Mouse (Mus musculus) lung, postnatal 25 days (tissue): ENCODE data around the gene H2-DMa.
A peak's percentile ranks its signal among the peaks of the same experiment; 100 is the strongest.

ENCODE experiments used
- DNase-seq: peaks from one replicate; pipeline ENCODE4 v3.0.0; 2022; ENCODE audit warnings: low spot score

H2-DMa gene

DNA sequence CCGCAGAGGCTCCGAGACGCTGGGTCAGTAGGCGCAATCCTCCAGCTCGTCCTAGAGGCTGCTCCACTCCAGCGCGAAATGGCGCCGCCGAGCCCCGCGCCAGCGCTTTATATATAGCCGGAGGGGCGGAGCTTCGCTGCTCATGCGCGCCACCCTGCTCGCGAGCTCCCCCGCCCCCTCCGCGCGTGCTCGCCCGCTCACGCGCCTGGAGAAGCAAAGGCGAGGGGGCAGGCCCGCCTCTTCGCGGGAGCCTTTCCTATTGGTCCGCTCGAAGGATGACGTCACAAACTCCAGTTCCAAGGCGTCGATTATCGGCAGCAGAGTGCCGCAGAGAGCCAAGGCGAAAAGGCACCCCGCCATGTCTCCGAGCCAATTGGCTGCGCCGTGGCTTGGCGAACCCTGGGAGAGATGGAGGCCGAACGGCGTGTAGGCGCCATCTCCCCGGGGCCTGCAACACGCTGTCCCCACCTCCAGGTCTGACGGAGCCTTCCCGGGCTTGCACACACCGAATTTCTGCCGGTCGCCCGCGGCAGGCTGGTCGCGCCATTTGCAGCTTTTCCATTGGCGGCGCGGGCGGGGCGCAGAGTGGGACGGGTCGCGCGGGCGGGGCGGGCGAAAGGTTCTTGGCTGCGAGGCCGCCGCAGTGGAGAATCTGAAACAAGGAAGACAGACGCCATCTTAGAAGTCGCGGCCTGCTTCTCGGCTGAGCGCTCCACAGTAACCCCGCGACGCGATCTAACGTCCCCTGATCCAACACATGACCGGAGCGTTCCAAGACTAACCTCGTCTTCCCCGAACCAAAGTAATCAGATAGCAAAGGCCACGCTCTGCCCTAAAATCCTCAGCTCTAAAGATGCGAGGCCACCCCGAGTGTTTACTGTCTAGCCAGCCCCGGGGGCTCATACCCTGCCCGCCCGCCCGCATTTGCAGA, at the start of gene H2-DMa:
Gene H2-DMa (plus strand): TSS at position 293 of the 931 bp plus-strand sequence.
- peak; percentile 99 for DNase-seq

DNA sequence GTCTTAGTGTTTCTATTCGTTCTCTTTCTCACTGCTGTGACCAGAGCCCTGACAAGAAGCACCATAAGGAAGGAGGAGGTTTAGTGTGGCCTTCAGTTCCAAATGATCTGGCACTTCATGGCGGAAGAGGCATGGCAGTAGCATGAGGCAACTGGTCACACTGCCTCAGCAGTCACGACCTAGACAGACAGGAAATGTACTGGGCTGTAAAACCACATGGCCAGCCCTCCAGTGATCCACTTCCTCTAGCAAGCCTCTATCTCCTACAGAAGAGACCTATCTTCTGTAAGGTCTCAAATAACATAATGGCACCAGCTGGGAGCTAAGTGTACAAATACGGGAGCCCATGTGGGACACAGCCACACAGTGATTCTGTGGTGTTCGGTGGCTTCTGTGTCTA, 47.2 kb upstream of the H2-DMa start:
- DNase-seq = no peak

DNA sequence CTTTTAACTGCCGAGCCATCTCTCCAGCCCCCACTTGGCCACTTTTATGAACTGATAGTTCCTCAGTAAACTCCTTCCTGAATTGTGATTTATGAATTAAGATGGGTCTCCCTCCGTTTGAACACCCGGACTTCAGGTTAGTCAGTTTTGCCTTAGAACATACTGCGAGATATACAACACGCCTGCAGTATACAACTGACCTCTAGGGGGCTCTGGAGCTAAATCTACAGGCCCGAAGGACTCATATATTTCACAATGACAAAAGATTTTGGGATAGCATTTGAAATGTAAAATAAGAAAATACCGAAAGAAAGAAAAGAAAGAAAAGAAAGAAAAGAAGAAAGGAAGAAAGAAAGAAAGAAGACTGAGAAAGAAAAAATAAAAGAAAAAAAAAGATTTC, 44.1 kb upstream of the H2-DMa start:
- peak; percentile 79 for DNase-seq

GRCm38 (mm10) chr17:34077549-34077948, 41.8 kb upstream of the H2-DMa start:
- peak; percentile 71 for DNase-seq

DNA sequence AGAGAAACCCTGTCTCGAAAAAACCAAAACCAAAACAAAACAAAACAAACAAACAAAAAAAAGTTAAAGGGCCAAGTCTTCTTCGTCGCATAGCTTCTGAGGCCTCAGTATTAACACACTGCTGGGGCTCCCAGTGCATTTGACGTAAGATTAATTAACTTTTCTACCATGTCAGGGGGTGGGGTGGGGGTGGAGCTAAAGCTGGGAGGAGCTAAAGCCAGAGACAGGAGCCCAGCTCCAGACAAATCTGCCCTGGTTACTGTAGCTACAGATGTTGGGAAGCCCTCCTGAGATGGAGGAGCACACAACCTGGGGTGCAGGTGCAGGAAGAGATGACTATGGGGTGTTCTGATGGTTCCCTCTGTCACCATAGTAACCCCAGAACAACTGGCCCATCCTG, 41.2 kb upstream of the H2-DMa start:
- DNase-seq = no peak

DNA sequence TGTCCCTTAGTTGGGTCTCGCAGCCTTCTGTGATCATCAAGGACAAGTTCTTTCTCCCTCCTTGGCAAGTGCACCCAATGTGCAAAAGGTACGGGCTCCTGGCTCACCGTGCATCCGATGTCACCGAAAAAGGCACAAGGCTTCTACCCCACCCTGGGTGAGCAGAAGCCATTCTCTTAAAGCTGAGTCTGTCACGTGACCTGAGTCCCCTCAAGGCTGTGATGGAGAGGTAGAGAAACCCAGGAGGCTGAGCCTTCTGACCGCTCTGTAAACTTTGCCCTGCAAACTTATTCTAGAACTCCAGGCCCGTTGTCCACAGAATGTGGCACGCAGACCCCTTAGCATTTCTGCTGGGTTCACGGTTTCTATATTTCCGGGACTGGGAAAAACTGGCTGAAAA, 40.3 kb upstream of the H2-DMa start:
- no peak for DNase-seq

DNA sequence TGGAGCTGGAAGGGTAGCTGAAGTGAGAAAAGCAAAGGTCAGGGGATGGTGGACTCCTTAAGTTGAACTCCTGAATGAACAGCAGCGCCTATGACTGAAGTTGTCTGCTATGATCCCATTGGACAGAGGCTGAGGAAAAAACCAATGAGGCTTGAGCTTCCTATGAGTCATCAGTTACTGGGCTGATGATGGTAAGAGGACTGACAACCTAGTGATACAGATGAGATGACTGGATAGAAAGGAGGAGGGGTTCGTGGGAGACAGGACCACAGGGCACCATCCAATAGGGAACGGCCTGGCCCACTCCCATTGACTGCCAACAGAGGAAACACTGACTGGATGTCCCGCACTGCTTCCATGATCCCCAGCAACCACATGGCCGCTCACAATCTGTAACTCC, 39.7 kb upstream of the H2-DMa start:
- peak; percentile 71 for DNase-seq

GRCm38 (mm10) chr17:34083104-34083503, 36.2 kb upstream of the H2-DMa start:
- no peak for DNase-seq

DNA sequence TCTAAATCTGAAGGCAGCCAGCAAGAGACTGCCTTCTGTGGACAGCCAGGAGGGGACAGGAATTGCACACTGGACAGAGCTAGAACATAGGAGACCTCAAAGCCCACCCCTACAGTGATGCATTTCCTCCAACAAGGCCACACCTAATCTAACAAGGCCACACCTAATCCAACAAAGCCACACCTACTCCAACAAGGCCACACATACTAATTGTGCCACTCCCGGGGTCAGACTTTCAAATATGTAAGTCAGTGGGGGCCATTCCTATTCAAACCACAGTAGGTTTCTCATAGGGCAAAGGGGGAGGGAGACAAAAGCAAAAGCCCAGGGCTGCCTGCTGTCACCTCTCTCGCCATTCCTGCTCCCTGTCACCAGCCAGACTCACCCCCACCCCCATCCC, 32.0 kb upstream of the H2-DMa start:
- DNase-seq = no peak

- DNase-seq = no peak
Measured at GRCm38 (mm10) chr17:34088124-34088523, 31.2 kb upstream of the H2-DMa start.

- DNase-seq = peak; percentile 24
Measured at GRCm38 (mm10) chr17:34090923-34091322, 28.4 kb upstream of the H2-DMa start.

DNA sequence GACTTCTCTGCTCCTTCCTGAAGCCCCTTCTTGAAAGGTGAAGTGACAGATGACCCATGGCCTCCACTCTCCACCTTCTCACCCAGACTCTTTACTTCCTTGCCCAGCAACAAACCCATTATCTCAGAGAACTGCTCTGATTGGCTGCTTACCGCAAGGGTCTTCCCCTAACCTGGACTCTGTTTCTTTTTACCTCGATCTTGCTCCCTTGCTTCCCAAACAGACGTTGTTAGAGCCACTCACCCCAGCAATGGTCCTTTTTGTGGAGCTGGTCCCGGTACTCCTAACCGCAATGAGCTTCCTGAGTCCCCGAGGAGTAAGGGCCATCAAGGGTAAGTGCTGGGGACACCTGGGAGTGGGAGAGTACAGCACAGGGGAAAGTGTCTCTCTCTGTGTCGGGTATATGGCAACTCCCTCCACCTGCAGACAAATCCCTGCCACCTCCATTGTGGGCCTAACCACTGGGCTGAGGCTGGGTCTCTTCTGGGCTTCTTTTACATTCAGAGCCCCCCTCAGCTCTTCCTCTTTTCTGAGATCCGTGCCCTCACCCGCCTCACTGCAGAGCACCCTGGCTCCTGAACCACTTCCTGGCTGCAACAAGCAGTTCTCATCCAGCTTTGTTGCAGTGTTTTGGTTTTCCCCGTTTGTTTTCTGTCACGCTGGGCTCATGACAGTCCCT, 27.0 kb upstream of the H2-DMa start, which contains the start of gene H2-Oa:
Gene H2-Oa (plus strand): TSS at position 144 of the 679 bp plus-strand sequence.
- no peak for DNase-seq

GRCm38 (mm10) chr17:34093199-34093874, 26.0 kb upstream of the H2-DMa start:
- DNase-seq = no peak

DNA sequence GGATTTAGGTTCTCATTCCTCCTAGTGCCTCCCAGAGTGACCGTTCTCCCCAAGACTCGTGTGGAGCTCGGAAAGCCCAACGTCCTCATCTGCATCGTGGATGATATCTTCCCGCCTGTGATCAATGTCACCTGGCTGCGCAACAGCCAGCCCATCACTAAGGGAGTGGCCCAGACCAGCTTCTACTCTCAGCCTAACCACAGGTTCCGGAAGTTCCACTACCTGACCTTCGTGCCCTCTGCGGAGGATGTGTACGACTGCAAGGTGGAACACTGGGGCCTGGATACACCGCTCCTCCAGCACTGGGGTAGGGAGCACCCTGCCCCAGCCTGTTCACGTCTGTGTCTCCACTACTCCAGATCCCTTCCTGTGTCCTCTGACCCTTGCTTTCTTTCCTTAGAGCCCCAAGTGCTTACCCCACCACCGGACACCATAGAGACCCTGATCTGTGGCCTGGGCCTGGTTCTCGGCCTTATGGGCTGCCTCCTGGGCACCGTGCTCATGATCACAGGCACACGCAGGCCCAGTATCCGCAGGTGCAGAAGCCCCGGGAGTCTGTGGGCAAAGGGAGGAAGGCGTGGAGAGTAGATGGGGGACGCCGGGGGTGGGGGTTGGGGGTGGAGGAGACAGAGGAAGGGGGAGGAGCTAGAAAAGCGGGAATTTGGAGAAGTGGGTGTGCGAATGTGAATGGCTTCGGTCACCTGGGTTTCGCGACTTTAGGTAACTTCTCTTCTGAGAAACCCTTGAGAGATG, 24.9 kb upstream of the H2-DMa start:
- DNase-seq = no peak

DNA sequence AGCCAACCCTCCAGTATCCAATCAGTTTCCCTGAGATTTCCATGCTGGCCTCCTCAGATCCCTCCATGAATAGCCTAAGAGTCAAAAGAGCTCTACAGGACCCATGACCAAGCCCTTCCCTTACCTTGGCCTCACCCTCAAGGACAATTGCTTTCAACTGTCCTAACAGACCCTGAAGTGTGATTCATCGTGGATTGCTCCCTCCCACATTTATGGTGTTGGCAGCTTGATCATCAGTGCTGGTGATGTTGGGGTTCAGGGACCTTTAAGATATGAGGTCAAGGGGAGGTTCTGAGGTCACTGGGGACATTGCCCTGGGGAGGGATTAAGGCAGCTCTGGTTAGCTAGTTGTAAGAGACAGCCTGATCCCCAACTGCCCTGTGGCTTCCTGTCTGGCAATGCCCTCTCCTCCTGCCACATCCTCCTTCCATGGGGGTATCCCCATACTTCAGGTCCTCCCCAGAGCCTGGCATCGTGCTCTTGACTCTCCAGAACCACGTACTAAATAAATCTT, 22.8 kb upstream of the H2-DMa start:
- DNase-seq = no peak

- no peak for DNase-seq
Measured at GRCm38 (mm10) chr17:34097272-34097671, 22.1 kb upstream of the H2-DMa start.

GRCm38 (mm10) chr17:34098709-34099479, 20.4 kb upstream of the H2-DMa start:
- no peak for DNase-seq

DNA sequence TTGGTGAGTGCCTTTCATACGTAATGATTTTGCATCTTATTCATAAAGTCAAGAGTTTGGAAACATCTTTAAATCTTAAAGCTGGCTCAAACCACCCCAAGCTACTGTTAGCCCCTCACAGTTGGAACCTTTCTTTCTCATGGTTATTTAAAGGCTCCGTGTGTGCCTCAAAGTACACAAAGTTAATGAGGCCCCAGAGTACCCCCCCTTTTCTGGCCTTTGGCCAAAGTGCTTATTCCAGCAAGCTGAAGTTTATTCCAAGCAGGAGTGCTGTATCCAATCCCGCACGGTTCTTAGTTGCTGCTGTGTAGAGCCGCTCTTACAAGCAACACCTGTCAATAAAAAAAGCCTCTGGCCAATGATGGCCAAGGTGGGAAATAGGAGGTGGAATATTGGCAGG, 19.8 kb upstream of the H2-DMa start:
- no peak for DNase-seq

- no peak for DNase-seq
Measured at GRCm38 (mm10) chr17:34101185-34101584, 18.2 kb upstream of the H2-DMa start.

- DNase-seq = peak; percentile 93
Measured at GRCm38 (mm10) chr17:34101604-34102032, 17.7 kb upstream of the H2-DMa start.

DNA sequence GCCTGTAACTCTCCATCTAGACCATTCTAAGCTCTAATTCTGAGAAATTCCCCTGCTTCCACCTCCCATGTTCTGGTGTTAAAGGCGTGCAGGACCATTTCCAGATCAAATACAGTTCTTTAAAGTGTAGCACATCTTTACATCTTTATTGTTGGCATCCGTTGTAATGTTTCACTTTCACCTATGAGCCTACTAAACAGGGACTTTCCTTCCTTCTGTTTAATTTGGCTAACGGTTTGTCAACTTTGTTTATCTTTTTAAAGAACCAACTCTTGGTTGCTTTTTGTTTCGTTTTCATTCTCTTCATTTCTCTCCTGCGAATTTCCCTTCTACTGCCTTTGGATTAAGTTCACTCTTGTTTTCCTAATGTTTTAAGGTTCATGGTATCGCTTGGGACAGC, 16.5 kb upstream of the H2-DMa start:
- no peak for DNase-seq
